Mouse (Mus musculus): ENCODE measurements around the gene Entpd6.

The Entpd6 gene

GRCm38 (mm10) chr2:150787234-150787771, 38.5 kb downstream of the Entpd6 start:
- DNase-seq (ENCODE audit: low spot score), result no peak

GRCm38 (mm10) chr2:150788768-150789550, 40.1 kb downstream of the Entpd6 start:
- no peak for DNase-seq (ENCODE audit: low spot score)

- no peak for DNase-seq (ENCODE audit: low spot score)
Measured at GRCm38 (mm10) chr2:150793320-150793719, 44.5 kb downstream of the Entpd6 start.

- no peak for DNase-seq (ENCODE audit: low spot score)
Measured at GRCm38 (mm10) chr2:150798084-150798483, 49.2 kb downstream of the Entpd6 start.

- DNase-seq (ENCODE audit: low spot score), result no peak
Measured at GRCm38 (mm10) chr2:150800616-150801015, 51.8 kb downstream of the Entpd6 start.

- no peak for DNase-seq (ENCODE audit: low spot score)
Measured at GRCm38 (mm10) chr2:150803035-150803434, 54.2 kb downstream of the Entpd6 start.

- no peak for DNase-seq (ENCODE audit: low spot score)
Measured at GRCm38 (mm10) chr2:150808381-150808780, 59.5 kb downstream of the Entpd6 start.

GRCm38 (mm10) chr2:150808812-150809211, 60.0 kb downstream of the Entpd6 start:
- DNase-seq (ENCODE audit: low spot score), result no peak

GRCm38 (mm10) chr2:150810603-150811002, 61.8 kb downstream of the Entpd6 start:
- DNase-seq (ENCODE audit: low spot score), result peak; percentile 21

- DNase-seq (ENCODE audit: low spot score), result no peak
Measured at GRCm38 (mm10) chr2:150812816-150813215, 64.0 kb downstream of the Entpd6 start.

- DNase-seq (ENCODE audit: low spot score), result no peak
Measured at GRCm38 (mm10) chr2:150816676-150817402, 68.0 kb downstream of the Entpd6 start.

- DNase-seq (ENCODE audit: low spot score), result no peak
Measured at GRCm38 (mm10) chr2:150818742-150819141, 69.9 kb downstream of the Entpd6 start.

- DNase-seq (ENCODE audit: low spot score), result no peak
Measured at GRCm38 (mm10) chr2:150820720-150821119, 71.9 kb downstream of the Entpd6 start.
